ENCODE assay signal across 9 mouse cellular contexts in genomic region chr8:127190350-127190749, GRCm38 (mm10).
DNase-seq lines count a peak whose midpoint lies in the region; ATAC-seq and TF ChIP-seq lines count a peak whose summit lies in the region.
"Had no signal": no experiment of that assay in that cellular context is flagged by ENCODE, and none has a peak within 500 bp of the region (broad histone marks: within the 10 kb centered on the region; RNA-seq: fewer than 3 reads in every experiment).

No protein-coding gene starts in this region.

- no peaks in the 10 kb centered on the region for H3K36me3 ChIP-seq in forebrain, embryonic 13.5 days (ENCODE audit: poor library complexity, severe bottlenecking)
- no peaks in the 10 kb centered on the region for H3K36me3 ChIP-seq in forebrain, embryonic 16.5 days (ENCODE audit: control insufficient read depth, insufficient read depth)
- H3K36me3 ChIP-seq in testis, adult 2 months (ENCODE audit: control insufficient read depth, insufficient read depth, low read length) = no peaks in the 10 kb centered on the region
- H3K36me3 ChIP-seq: hindbrain, embryonic 15.5 days had no signal

- peak; percentile 28 for ATAC-seq in forebrain, embryonic 13.5 days
- ATAC-seq in forebrain, embryonic 16.5 days = no peak

- peaks cover 54% of the 10 kb centered on the region for H3K4me1 ChIP-seq in forebrain, embryonic 13.5 days
- H3K4me1 ChIP-seq in forebrain, embryonic 16.5 days (replicated peaks; ENCODE audit: control insufficient read depth, insufficient read depth, low read length) = peaks cover 34% of the 10 kb centered on the region
- no peaks in the 10 kb centered on the region for H3K4me1 ChIP-seq in testis, adult 2 months (ENCODE audit: control insufficient read depth, insufficient read depth, low read length)

- no peak overlapping the region for H3K27ac ChIP-seq in forebrain, embryonic 13.5 days
- no peak overlapping the region for H3K27ac ChIP-seq in forebrain, embryonic 16.5 days (ENCODE audit: low read length)
- no peak overlapping the region for H3K27ac ChIP-seq in testis, adult 2 months (ENCODE audit: control insufficient read depth, insufficient read depth, low read depth, low read length)

- H3K9ac ChIP-seq in forebrain, embryonic 13.5 days = no peak overlapping the region
- H3K9ac ChIP-seq in forebrain, embryonic 16.5 days (replicated peaks; ENCODE audit: low read depth, low read length) = no peak overlapping the region
- H3K9ac ChIP-seq: hindbrain, embryonic 15.5 days had no signal

- no peaks in the 10 kb centered on the region for H3K9me3 ChIP-seq in forebrain, embryonic 13.5 days (replicated peaks)
- H3K9me3 ChIP-seq in forebrain, embryonic 16.5 days (ENCODE audit: control insufficient read depth, low read length) = no peaks in the 10 kb centered on the region
- H3K9me3 ChIP-seq: hindbrain, embryonic 15.5 days had no signal

- no peaks in the 10 kb centered on the region for H3K27me3 ChIP-seq in forebrain, embryonic 13.5 days
- H3K27me3 ChIP-seq in forebrain, embryonic 16.5 days (replicated peaks; ENCODE audit: control insufficient read depth, insufficient read depth, low read length) = no peaks in the 10 kb centered on the region
- no peaks in the 10 kb centered on the region for H3K27me3 ChIP-seq in testis, adult 2 months (ENCODE audit: control insufficient read depth, insufficient read depth, low read length)
- H3K27me3 ChIP-seq: hindbrain, embryonic 15.5 days had no signal

- H3K4me2 ChIP-seq in forebrain, embryonic 13.5 days = no peak overlapping the region
- no peak overlapping the region for H3K4me2 ChIP-seq in forebrain, embryonic 16.5 days (ENCODE audit: low read length)
- H3K4me2 ChIP-seq: hindbrain, embryonic 15.5 days had no signal

- intact Hi-C loops in heart, postnatal 25 days (cut with DNase I) = loop anchor here (5.0 to 10.0 kb wide), 5 partner anchors 127 to 1354 kb away; no protein-coding TSS in a partner anchor

- 44% methylated on average over 7 of the region's 7 CpGs for whole genome bisulfite sequencing in forebrain, embryonic 13.5 days
- 33% methylated on average over 7 of the region's 7 CpGs for WGBS in forebrain, embryonic 16.5 days

- DNase-seq in NIH3T3 (ENCODE audit: low read depth) = peak; percentile 74
- DNase-seq in cerebellum, postnatal 14 days = peak; percentile 76 to 82
- DNase-seq in heart, postnatal 25 days (ENCODE audit: low spot score) = peak; percentile 9
- DNase-seq in layer of hippocampus, postnatal 36 days = peak; percentile 51 to 60
- peak; percentile 75 for DNase-seq in mesoderm, embryonic 11.5 days (ENCODE audit: low read depth, low spot score)

- 0 out of 2 replicates have a peak, but pooled peaks have one; percentile 3 for TF ChIP-seq CTCF in testis, adult 2 months (IDR thresholded peaks at IDR 0.05; ENCODE audit: control insufficient read depth, insufficient read depth, insufficient replicate concordance, low read depth, low read length)

- no peak for TF ChIP-seq POLR2A in testis, adult 2 months (IDR thresholded peaks at IDR 0.05; ENCODE audit: control insufficient read depth, low read depth, low read length)

- H3K4me3 ChIP-seq in forebrain, embryonic 13.5 days = no peak overlapping the region
- no peak overlapping the region for H3K4me3 ChIP-seq in forebrain, embryonic 16.5 days (replicated peaks; ENCODE audit: low read length)
- H3K4me3 ChIP-seq in testis, adult 2 months (ENCODE audit: control insufficient read depth, low read depth, low read length) = no peak overlapping the region
- H3K4me3 ChIP-seq: hindbrain, embryonic 15.5 days had no signal

Comparison
In these comparisons a context has a peak if more than half of its experiments do, and no peak if none do; other contexts are left out.
1. DNase-seq: peak in every context shown above with its lines; median percentile 79 in cerebellum, postnatal 14 days; 75 in mesoderm, embryonic 11.5 days; 74 in NIH3T3; 56 in layer of hippocampus, postnatal 36 days; 9 in heart, postnatal 25 days.